Mouse (Mus musculus): ENCODE results near the gene Tex26.

GRCm38 (mm10) chr5:149513438-149514086 is 74.1 kb downstream of the Tex26 start:
- TF ChIP-seq CTCF (IDR thresholded peaks at IDR 0.05; ENCODE audit: control insufficient read depth, insufficient read depth, insufficient read length) (no peak), USF1 (IDR thresholded peaks at IDR 0.05; ENCODE audit: low read depth) (no peak), MYOD1 (IDR thresholded peaks at IDR 0.05; ENCODE audit: control insufficient read depth, insufficient read length, low read depth) (no peak), MAX (IDR thresholded peaks at IDR 0.05) (no peak), MYOG (IDR thresholded peaks at IDR 0.05; ENCODE audit: control insufficient read depth, extremely low read depth, insufficient read length) (no peak), CEBPB (IDR thresholded peaks at IDR 0.05; ENCODE audit: low read depth) (no peak), FOSL1 (IDR thresholded peaks at IDR 0.05; ENCODE audit: insufficient read depth, low read length, poor library complexity, severe bottlenecking) (no peak)

Measured in C2C12 (cell line).